Mouse (Mus musculus): ENCODE data around the gene Lypd6b.

DNA sequence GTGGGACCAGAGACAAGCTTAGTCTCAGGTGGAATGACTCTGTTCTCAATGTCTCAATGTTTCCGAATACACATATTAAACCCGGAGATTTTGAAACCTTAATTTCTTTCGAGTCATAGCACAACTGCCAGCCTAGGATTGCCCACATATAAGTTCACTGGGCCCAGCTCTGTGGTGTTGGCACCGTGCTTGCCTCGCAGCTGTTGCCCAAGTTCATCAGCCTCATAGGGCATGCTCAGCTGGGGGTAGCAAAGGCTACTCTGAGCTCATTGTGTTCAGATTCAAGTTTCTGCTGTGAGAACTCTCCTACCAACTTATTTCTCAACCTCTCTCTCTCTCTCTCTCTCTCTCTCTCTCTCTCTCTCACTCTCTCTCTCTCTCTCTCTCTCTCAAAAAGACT is 53.6 kb downstream of the Lypd6b start:
- TF ChIP-seq CTCF (IDR thresholded peaks at IDR 0.05; ENCODE audit: borderline replicate concordance, insufficient read depth, low read depth, low read length) (no peak), POLR2A (IDR thresholded peaks at IDR 0.05; ENCODE audit: borderline replicate concordance, insufficient read depth, low read length) (no peak)

Measured in cerebellum, adult 2 months (tissue).